Mouse (Mus musculus) testis, adult 2 months (tissue): ENCODE measurements around the gene Elk3. TPM values are rescaled to one million over a fixed set of nuclear protein-coding genes. Genes with fewer than 3 reads are reported as not detected.

Experiments used
- H3K27ac ChIP-seq: fragments of 200-500 bp; 2 replicates; pipeline ENCODE4 v1.5.1; 2012; ENCODE audit warnings: low read depth, low read length; ENCODE audit not compliant: control insufficient read depth, insufficient read depth
- H3K27me3 ChIP-seq: fragments of 200-500 bp; 2 replicates; pipeline ENCODE4 v1.6.1; 2012; ENCODE audit warnings: mild to moderate bottlenecking, low read length, moderate library complexity; ENCODE audit not compliant: control insufficient read depth, insufficient read depth
- H3K36me3 ChIP-seq: fragments of 200-500 bp; 2 replicates; pipeline ENCODE4 v1.6.1; 2012; ENCODE audit warnings: mild to moderate bottlenecking, low read length; ENCODE audit not compliant: control insufficient read depth, insufficient read depth
- H3K4me1 ChIP-seq: fragments of 200-500 bp; 2 replicates; pipeline ENCODE4 v1.6.1; 2012; ENCODE audit warnings: low read length; ENCODE audit not compliant: control insufficient read depth, insufficient read depth
- H3K4me3 ChIP-seq: fragments of 200-500 bp; 2 replicates; pipeline ENCODE4 v1.5.1; 2012; ENCODE audit warnings: low read depth, mild to moderate bottlenecking, low read length, moderate library complexity, mixed read lengths; ENCODE audit not compliant: control insufficient read depth
- CTCF ChIP-seq: fragments of 200-500 bp; IDR thresholded peaks from 2 replicates; pipeline ENCODE4 v1.5.1; 2012; ENCODE audit warnings: low read depth, mild to moderate bottlenecking, inconsistent platforms, low read length, moderate library complexity; ENCODE audit not compliant: control insufficient read depth, insufficient read depth, insufficient replicate concordance
- POLR2A ChIP-seq: fragments of 200-500 bp; IDR thresholded peaks from 2 replicates; pipeline ENCODE4 v1.6.1; 2012; ENCODE audit warnings: low read depth, mild to moderate bottlenecking, inconsistent platforms, low read length, moderate library complexity; ENCODE audit not compliant: control insufficient read depth
- polyA plus RNA-seq: library from polyadenylated mRNA; depleted of rRNA; stranded (reverse); fragments of >200 nt; gene quantifications from 2 replicates; pipeline ENCODE4 v1.2.3, GENCODE M21; 2012

Elk3 gene
- polyA plus RNA-seq, 1 experiment = 2.2 TPM

DNA sequence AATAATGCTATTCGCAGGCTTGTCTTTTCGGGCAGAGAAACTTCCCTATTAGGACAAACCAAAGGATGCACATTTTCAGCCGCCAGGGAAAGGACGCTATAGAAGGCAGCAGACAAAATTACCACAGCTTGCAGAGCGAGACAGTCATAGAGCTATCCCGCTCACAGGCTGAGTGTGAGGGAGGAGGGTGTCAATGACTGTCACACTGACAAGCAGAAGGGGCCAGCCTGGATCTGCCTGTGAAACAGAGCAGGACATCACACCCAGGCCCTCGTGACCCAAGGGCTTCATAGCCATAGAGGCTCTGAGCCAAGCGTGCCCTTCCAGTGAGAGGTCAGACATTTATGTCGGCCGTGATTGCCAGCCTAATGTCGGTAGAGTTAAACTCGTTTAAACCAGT is 30.3 kb downstream of the Elk3 start:
- H3K36me3 ChIP-seq = no peaks in the 10 kb centered on the region
- H3K27me3 ChIP-seq = no peaks in the 10 kb centered on the region
- no peak overlapping the region for H3K27ac ChIP-seq
- no peak overlapping the region for H3K4me3 ChIP-seq
- H3K4me1 ChIP-seq = no peaks in the 10 kb centered on the region; the same call in 1 of the 2 replicates
- TF ChIP-seq CTCF (no peak), POLR2A (no peak)

DNA sequence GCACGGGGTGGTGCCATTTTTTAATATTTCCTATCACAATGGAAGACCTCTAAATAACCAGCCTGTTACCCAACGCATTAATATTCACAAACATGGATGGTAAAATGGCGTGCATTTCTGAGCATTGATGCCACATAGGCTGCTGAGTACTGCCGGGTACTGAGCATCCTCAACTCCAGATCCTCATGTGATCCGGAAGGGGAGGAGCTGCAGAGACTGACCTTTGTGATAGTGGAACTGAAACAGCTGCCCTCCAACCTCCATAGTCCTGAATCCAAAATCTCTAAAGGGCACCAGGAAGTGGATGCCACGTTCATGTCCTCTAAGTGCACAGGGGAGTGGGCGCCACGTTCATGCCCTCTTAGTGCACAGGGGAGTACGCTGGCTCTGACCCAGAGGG is 31.9 kb downstream of the Elk3 start:
- H3K27me3 ChIP-seq = no peaks in the 10 kb centered on the region
- H3K36me3 ChIP-seq = no peaks in the 10 kb centered on the region
- 0 out of 2 replicates have a peak overlapping the region, but pooled peaks have one; percentile 15 for H3K4me3 ChIP-seq
- H3K27ac ChIP-seq = no peak overlapping the region
- H3K4me1 ChIP-seq = no peaks in the 10 kb centered on the region; the same call in 1 of the 2 replicates
- no peak for TF ChIP-seq CTCF
- TF ChIP-seq POLR2A = no peak

DNA sequence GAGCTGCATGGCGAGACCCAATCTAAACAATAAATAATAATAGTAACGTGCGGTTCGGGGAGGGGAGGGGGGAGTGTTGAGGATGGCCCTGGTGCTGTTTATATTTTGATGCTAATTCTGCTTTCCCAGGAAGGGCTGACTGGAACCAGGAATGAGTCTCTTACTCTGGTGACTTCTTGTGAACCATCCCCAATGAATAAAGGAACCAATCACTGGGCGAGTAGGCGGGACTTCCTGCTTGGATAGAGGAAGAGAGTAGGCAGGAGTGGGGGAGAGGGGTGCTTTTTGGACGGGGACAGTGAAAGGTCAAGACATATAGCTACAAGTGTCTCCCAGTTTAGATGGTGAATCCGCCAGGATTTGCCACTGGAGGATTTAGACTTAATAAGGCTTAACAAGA is 32.6 kb downstream of the Elk3 start:
- TF ChIP-seq POLR2A (no peak), CTCF (no peak)
- H3K4me3 ChIP-seq = no peak overlapping the region
- no peaks in the 10 kb centered on the region; the same call in 1 of the 2 replicates for H3K4me1 ChIP-seq
- H3K27me3 ChIP-seq = no peaks in the 10 kb centered on the region
- H3K36me3 ChIP-seq = no peaks in the 10 kb centered on the region
- no peak overlapping the region for H3K27ac ChIP-seq

DNA sequence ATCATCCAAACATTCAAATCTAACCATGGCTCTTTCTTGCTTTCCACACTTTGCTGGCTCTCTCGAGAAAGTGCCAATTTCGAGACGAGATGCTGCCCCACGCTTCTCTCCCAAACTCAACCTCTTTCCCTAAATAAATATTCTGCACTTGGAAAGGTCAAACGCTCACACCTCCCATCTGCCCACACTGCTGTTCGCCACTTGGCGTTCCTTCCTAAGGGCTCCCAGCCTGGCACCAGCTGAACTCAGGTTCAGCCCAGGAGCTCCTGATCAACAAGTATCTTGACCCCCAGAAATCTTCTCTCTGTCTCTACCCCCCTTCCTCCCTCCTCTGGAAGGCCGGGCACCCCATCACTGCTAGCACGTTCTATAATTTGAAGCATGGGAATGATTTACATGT is 34.1 kb downstream of the Elk3 start:
- Histone ChIP-seq H3K27ac (no peak overlapping the region), H3K4me3 (no peak overlapping the region), H3K4me1 (no peaks in the 10 kb centered on the region; the same call in 1 of the 2 replicates), H3K36me3 (no peaks in the 10 kb centered on the region), H3K27me3 (no peaks in the 10 kb centered on the region)
- no peak for TF ChIP-seq POLR2A
- no peak for TF ChIP-seq CTCF

DNA sequence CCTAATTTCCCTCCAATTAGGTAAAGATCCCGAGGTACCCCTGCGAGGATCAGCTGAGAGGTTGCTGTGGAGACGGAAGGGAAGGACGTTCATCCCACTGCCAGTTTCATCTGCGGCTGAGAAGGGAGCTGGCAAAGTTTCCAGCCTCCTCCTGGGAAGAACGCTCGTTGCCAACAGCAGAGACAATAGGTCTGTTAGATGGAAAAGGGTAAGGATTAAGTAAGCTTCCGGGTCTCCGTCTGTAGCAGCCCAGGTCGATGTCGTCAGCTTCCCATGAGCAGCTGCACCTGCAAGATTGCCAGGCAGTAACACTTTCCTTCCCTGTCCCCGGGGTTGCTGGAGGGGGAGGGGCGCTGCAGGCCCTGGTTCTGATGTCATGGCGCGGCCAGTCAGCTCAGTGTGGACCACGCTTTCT is 34.6 kb downstream of the Elk3 start:
- no peaks in the 10 kb centered on the region for H3K36me3 ChIP-seq
- H3K27me3 ChIP-seq = no peaks in the 10 kb centered on the region
- H3K4me3 ChIP-seq = no peak overlapping the region
- TF ChIP-seq CTCF (no peak), POLR2A (no peak)
- H3K27ac ChIP-seq = no peak overlapping the region
- H3K4me1 ChIP-seq = no peaks in the 10 kb centered on the region; the same call in 1 of the 2 replicates

DNA sequence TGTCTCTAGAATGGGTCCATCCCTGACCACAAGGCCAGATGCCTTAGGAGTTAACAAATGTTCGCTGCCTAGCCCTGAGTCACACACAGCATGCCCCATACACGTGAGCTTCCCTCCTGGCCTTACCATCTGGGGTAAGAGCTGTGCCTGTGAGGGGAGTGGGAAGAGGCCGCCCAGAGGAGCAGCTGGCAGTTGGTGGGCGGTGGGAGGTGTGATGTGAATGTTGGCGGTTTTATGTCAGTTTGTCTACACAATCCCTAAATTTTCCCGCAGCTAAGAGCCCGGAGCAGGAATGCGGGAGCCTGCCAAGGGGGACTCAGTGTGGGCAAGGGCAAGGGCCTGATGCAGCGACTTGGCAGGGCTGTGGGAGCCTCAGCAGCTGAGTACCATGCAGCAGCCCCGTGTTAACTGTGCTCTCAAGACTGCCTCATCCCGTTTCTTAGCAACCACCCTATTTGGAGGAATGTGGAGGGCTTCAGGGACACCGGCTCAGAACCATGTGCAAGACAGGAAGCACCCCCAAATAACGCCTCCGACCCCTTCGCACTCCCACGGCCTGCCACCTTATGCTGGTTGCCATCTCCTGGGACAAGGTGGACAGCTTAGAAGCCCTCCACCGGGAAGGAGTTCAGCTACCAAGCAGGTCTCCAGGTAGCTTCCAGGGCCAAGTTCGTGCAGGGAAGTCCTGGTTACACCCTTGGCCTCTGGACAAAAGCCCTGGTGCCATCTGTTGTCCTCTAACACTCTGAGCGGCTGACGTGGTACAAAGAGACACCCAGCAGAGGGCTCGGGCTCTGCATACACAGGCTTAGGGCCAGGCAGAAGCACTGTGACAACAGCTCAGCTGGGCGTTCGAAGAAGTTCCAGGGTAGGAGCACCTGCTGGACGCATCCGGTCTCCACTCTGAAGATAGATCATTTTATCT is 35.5 kb downstream of the Elk3 start:
- Histone ChIP-seq H3K4me1 (no peaks in the 10 kb centered on the region; the same call in 1 of the 2 replicates), H3K36me3 (no peaks in the 10 kb centered on the region), H3K4me3 (no peak overlapping the region), H3K27me3 (no peaks in the 10 kb centered on the region), H3K27ac (no peak overlapping the region)
- TF ChIP-seq POLR2A (no peak), CTCF (no peak)

DNA sequence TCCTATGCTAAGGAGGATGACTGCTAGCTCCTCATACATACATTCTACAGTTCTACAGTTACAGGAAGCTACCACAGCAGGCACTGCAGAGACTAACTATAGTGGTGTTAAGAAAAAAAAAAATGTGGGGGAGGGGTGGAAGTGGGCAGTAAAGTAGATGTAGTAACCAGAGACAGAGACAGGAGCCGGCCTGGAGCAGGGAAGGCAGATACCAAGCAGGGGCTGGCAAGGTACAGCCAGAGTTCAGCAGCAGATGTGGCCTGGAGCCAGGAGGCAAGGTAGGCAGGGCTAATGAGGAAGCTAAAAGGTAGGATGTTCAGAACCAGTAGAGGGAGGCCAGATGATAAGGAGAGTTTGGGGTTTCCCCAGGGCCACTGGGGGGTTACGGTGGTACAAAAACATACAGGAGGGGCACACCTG is 36.6 kb downstream of the Elk3 start:
- Histone ChIP-seq H3K4me3 (no peak overlapping the region), H3K27ac (no peak overlapping the region), H3K36me3 (no peaks in the 10 kb centered on the region), H3K4me1 (no peaks in the 10 kb centered on the region; the same call in 1 of the 2 replicates), H3K27me3 (no peaks in the 10 kb centered on the region)
- TF ChIP-seq POLR2A (no peak), CTCF (no peak)
